Mouse (Mus musculus) adrenal gland, postnatal 10 days (tissue): ENCODE measurements at regions not wholly inside any gene's neighbourhood (a gene's known extent, or its start where the extent isn't known, plus 50 kb on each side); places are given as distances from the start of the nearest gene placed in this dataset.

Source experiments
- DNase-seq: peaks from one replicate; pipeline ENCODE4 v3.0.0; 2021; ENCODE audit warnings: mixed read lengths

DNA sequence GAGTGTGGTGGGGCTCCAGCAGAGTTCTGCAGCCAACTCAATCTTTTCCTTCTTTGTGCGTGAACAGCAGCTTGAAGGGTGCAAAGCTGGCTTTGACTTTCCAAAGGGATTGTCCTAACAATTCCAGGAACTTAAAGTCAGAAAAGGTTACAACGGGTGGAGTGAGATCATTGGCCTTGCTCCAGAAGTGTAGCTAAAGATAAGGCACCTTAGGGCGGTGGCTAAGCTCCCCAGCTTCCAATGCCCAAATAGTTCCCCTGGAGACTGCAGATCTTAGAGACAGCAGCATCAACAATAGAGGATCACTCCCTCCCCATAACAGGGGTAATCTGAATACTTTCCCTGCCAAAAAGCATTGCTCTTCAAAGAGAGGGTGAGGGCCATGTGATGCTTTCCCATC is 62.3 kb upstream of the Cd93 start:
- DNase-seq = no peak

- DNase-seq = no peak
Measured at GRCm38 (mm10) chr2:148503143-148503854, 59.9 kb upstream of the Cd93 start.

DNA sequence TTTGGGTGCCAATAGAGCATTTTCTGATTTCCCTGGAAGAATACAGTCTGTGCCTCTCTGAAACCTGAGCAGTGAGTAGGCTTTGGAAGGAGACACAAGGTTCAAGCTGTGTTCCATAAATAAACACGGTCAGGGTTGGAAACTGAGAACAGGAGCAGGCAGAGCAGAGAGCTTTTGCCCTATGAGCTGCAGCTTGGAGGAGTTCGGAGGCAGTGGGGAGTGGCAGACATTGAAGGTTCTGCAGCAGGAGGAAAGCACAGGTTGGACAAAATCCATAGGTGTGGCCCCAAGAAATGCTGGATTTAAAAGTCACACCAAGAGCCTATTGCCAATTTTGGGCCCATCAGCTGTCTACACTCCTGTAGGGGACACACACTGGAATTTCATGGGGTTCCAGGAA is 59.0 kb upstream of the Cd93 start:
- DNase-seq = no peak

DNA sequence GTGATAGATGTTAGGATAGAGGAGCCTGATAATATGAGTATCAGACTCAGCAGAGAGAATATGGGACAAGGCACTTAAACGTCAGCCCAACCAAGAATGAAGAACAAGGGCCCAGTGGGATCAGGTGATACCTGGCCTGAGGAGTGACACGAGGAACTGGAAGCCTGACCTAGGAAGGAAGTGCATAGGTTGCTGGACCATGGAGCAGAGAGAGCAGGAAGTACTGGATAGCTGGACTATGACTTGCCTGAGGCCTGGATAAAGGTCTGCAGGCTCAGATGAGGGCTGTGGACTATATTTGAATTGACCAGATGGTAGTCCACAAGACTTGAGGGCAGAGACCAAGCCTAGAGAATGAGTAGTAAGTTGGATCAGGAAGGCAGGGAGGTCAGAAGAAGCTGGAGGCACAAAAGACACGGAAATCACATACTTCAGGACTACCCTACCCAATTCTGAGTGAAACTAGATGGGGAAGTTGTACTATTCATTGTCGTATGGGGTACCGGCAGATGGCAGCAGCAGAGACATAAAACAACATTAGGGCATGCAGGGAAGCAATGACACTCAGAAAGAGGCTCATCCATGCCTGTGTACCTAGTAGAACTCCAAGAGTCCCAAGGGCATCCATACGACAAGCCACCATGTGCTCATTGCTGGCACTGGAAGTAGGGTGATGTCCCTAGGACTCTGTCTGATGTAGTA is 57.0 kb upstream of the Cd93 start:
- no peak for DNase-seq

DNA sequence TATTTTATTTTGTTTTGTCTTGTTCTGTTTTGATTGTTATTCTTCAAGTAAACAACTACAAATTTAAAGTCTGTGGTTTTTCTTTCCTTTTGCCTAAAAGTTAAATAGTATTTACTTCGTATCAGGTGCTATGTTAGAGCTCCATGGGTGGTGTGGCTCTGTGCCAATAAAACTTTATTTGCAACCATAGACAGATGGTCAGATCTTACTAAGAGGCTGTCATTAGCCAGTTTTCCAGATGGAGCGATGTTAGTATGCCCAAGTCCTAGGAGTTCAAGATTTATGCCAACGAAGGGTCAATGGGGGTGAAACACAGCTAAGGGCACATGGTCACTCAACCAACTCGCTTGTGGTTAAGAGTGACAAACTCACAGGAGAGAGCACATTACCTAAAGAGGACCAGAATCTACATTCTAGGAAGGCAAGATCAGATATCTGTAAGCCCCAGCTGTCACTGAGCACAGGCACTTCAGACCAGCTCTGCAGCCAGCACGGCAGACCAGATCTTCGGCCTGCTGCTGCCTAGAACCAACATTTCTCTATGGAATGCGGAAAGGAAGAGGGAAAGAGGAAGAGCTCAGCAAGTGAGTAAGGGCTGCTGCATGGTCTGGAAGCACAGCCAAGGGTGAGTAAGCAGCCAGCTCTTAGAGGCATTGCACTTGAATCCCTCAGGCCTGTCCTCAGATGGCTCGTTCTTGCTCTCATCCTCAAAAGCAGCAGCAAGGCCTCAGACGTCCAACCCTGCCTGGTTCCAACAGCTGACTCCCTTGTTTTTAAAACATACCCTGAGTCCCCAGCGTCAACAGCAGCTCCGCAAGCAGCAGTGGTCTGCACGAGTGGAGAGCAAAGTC is 54.3 kb upstream of the Cd93 start:
- no peak for DNase-seq

GRCm38 (mm10) chr2:148496151-148497040 is 53.0 kb upstream of the Cd93 start:
- DNase-seq = no peak

- no peak for DNase-seq
Measured at GRCm38 (mm10) chr2:148495485-148495884, 52.1 kb upstream of the Cd93 start.

GRCm38 (mm10) chr2:148493281-148493680 is 49.9 kb upstream of the Cd93 start:
- no peak for DNase-seq
